Mouse (Mus musculus) heart, adult 2 months (tissue): ENCODE measurements around the gene Zfp334.

Experiments
- CTCF ChIP-seq: fragments of 200-600 bp; IDR thresholded peaks from 2 replicates; pipeline ENCODE4 v1.8.1; 2022; ENCODE audit warnings: antibody characterized with exemption, mild to moderate bottlenecking, moderate library complexity
- EP300 ChIP-seq: fragments of 200-500 bp; IDR thresholded peaks from 2 replicates; pipeline ENCODE4 v1.6.1; 2011; ENCODE audit warnings: low read depth, low read length, control low read depth; ENCODE audit not compliant: insufficient read depth
- POLR2A ChIP-seq: fragments of 200-500 bp; IDR thresholded peaks from 2 replicates; pipeline ENCODE4 v1.6.1; 2011; ENCODE audit warnings: mild to moderate bottlenecking, low read depth, low read length, control low read depth; ENCODE audit not compliant: insufficient read depth

DNA sequence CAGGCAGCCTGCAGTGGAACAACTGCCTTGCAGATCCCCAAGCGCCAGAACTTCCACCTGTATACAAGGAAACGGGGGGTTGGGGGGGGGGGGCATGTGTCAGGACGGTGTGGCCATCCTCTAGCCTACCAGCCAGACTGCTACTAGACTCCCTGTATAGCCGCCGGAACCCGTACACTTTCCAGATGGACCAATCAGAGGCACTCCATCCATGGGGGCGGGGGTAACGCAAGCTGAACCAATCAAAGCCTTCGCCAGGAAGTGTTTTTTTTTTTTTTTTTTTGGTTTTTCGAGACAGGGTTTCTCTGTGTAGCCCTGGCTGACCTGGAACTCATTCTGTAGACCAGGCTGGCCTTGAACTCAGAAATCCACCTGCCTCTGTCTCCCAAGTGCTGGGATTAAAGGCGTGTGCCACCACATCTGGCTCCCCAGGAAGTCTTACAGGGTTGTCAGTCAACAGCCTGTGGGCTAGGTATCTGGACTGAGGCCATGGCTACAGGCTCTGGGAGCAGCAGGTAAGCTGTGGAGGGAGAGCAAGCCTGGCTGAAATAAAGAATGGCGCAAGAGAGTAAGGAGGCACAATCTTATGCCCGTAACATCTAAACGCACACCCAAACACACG, 10.2 kb upstream of the Zfp334 start:
- TF ChIP-seq POLR2A: no peak
- TF ChIP-seq CTCF: no peak
- TF ChIP-seq EP300: no peak
